ENCODE assay signal across 12 mouse cellular contexts in genomic region chr13:54079782-54080759, GRCm38 (mm10). TPM values are rescaled to one million over a fixed set of nuclear protein-coding genes. Genes with fewer than 3 reads are reported as not detected.
A peak's percentile ranks its signal among the peaks of the same experiment; 100 is the strongest.
DNase-seq lines count a peak whose midpoint lies in the region; ATAC-seq lines count a peak whose summit lies in the region.
"Had no signal": no experiment of that assay in that cellular context is flagged by ENCODE, and none has a peak within 500 bp of the region (broad histone marks: within the 10 kb centered on the region; RNA-seq: fewer than 3 reads in every experiment).

No protein-coding gene starts in this region.

- peaks cover 21 to 37% of the 10 kb centered on the region in 2 experiments for H3K4me1 ChIP-seq in heart, embryonic 14.5 days (ENCODE audit: control insufficient read depth in 2 of 2, insufficient read depth in 2 of 2, low read length in 2 of 2)
- H3K4me1 ChIP-seq in heart, embryonic 12.5 days (replicated peaks) = peaks cover 66% of the 10 kb centered on the region
- peaks cover 92% of the 10 kb centered on the region for H3K4me1 ChIP-seq in megakaryocyte, embryonic 14.5 days

- DNase-seq in kidney, postnatal 10 days = peak; percentile 40
- DNase-seq in right cerebral cortex, postnatal 4 days = no peak
- no peak for DNase-seq in cerebellum, postnatal 36 days
- DNase-seq: adrenal gland, adult 8-10 months; gastrocnemius, postnatal 14 days had no signal

- no peaks in the 10 kb centered on the region for H3K9me3 ChIP-seq in heart, embryonic 14.5 days (ENCODE audit: control insufficient read depth, low read length)
- no peaks in the 10 kb centered on the region for H3K9me3 ChIP-seq in heart, embryonic 12.5 days (replicated peaks)
- no peaks in the 10 kb centered on the region for H3K9me3 ChIP-seq in megakaryocyte, embryonic 14.5 days
- H3K9me3 ChIP-seq: lung, embryonic 15.5 days had no signal

- no peak overlapping the region for H3K4me2 ChIP-seq in heart, embryonic 14.5 days (ENCODE audit: low read length)
- H3K4me2 ChIP-seq in heart, embryonic 12.5 days = no peak overlapping the region
- H3K4me2 ChIP-seq: lung, embryonic 15.5 days had no signal

- WGBS in heart, embryonic 14.5 days = 65% methylated on average over 12 of the region's 12 CpGs
- 67% methylated on average over 12 of the region's 12 CpGs for WGBS in heart, embryonic 12.5 days

- no peak for ATAC-seq in heart, embryonic 14.5 days (ENCODE audit: insufficient number of reproducible peaks, insufficient read depth, low FRiP score, low read depth)
- no peak for ATAC-seq in heart, embryonic 12.5 days (ENCODE audit: insufficient number of reproducible peaks, low FRiP score)
- no peak for ATAC-seq in megakaryocyte, adult 5-6 weeks (ENCODE audit: poor library complexity, severe bottlenecking)
- ATAC-seq in inflammation-experienced regulatory T-cells, adult 6 months = no peak

- H3K4me3 ChIP-seq in heart, embryonic 14.5 days (ENCODE audit: control insufficient read depth in 1 of 2, insufficient read depth in 1 of 2, low read depth in 1 of 2, low read length in 2 of 2) = no peak overlapping the region
- H3K4me3 ChIP-seq in heart, embryonic 12.5 days = no peak overlapping the region
- peak overlapping the region; percentile 18 for H3K4me3 ChIP-seq in megakaryocyte, embryonic 14.5 days (replicated peaks)
- H3K4me3 ChIP-seq: lung, embryonic 15.5 days had no signal

- no peaks in the 10 kb centered on the region for H3K27me3 ChIP-seq in heart, embryonic 14.5 days (ENCODE audit: control insufficient read depth, insufficient read depth, low read length)
- H3K27me3 ChIP-seq in heart, embryonic 12.5 days (replicated peaks) = no peaks in the 10 kb centered on the region
- no peaks in the 10 kb centered on the region for H3K27me3 ChIP-seq in megakaryocyte, embryonic 14.5 days (replicated peaks)
- H3K27me3 ChIP-seq: lung, embryonic 15.5 days had no signal

- H3K27ac ChIP-seq in heart, embryonic 14.5 days (replicated peaks in 1 of 2; ENCODE audit: control insufficient read depth in 1 of 2, insufficient read depth in 1 of 2, low read depth in 2 of 2, low read length in 2 of 2) = 0 out of 4 replicates have a peak overlapping the region, but pooled peaks have one; percentile 10 to 28
- no peak overlapping the region for H3K27ac ChIP-seq in heart, embryonic 12.5 days (ENCODE audit: poor library complexity, severe bottlenecking)
- H3K27ac ChIP-seq: lung, embryonic 15.5 days had no signal

- no peaks in the 10 kb centered on the region for H3K36me3 ChIP-seq in heart, embryonic 14.5 days (ENCODE audit: control insufficient read depth, insufficient read depth, low read length)
- H3K36me3 ChIP-seq in heart, embryonic 12.5 days = peaks cover under 1% of the 10 kb centered on the region; the same call in 1 of the 2 replicates
- H3K36me3 ChIP-seq in megakaryocyte, embryonic 14.5 days (replicated peaks; ENCODE audit: low read length) = peaks cover 69% of the 10 kb centered on the region
- H3K36me3 ChIP-seq: lung, embryonic 15.5 days had no signal

- H3K9ac ChIP-seq in heart, embryonic 14.5 days (ENCODE audit: low read length) = no peak overlapping the region
- H3K9ac ChIP-seq in heart, embryonic 12.5 days = no peak overlapping the region
- H3K9ac ChIP-seq: lung, embryonic 15.5 days had no signal

RNA-seq across cellular contexts. Expression of gene Sfxn1, which starts 8.4 kb away (rescaled TPM):
- polyA plus RNA-seq in heart, embryonic 14.5 days (2014; fragmentation: Nextera tagmentation; extraction: Ambion mirVana) = 25.1 and 26.7 TPM in 2 replicates
- 25.4 and 26.4 TPM in 2 replicates for polyA plus RNA-seq in heart, embryonic 12.5 days (2016; fragmentation: Nextera tagmentation; extraction: Ambion mirVana)
- 4.1 and 14.0 TPM in 2 replicates for polyA plus RNA-seq in megakaryocyte, embryonic 14.5 days (2012; ENCODE audit: insufficient read depth, low replicate concordance)
- total RNA-seq in megakaryocyte, adult 5-6 weeks (2015) = 41.1 and 41.5 TPM in 2 replicates
- 25.2 and 30.4 TPM in 2 replicates for total RNA-seq in megakaryocyte, adult 5-6 weeks (2017)
- polyA plus RNA-seq in inflammation-experienced regulatory T-cells, adult 6 months (2017; shearing (Covaris generic)) = 10 to 100 TPM; 45.6 to 67.6 (median 47.3) TPM

RNA-seq across cellular contexts. Expression of gene Drd1, which starts 24.6 kb away (rescaled TPM):
- polyA plus RNA-seq in heart, embryonic 14.5 days (2014; fragmentation: Nextera tagmentation; extraction: Ambion mirVana) = 0.20 TPM in 1 of 2 replicates, not detected in the other
- 0.12 TPM in 1 of 2 replicates, not detected in the other for polyA plus RNA-seq in heart, embryonic 12.5 days (2016; fragmentation: Nextera tagmentation; extraction: Ambion mirVana)
- polyA plus RNA-seq in megakaryocyte, embryonic 14.5 days (2012; ENCODE audit: insufficient read depth, low replicate concordance) = not detected in 2 replicates
- total RNA-seq in megakaryocyte, adult 5-6 weeks (2015) = not detected in 2 replicates
- total RNA-seq in megakaryocyte, adult 5-6 weeks (2017) = not detected in 2 replicates
- polyA plus RNA-seq in inflammation-experienced regulatory T-cells, adult 6 months (2017; shearing (Covaris generic)) = under 1 TPM in 1 of 3 experiments, not detected in 2; 0.09 TPM
- polyA plus RNA-seq: large intestine, adult 2 months had no signal
